Mouse (Mus musculus): ENCODE measurements around the gene Acan.

GRCm38 (mm10) chr7:79033745-79034144 lies 19.5 kb upstream of the Acan start:
- TF ChIP-seq POLR2A (IDR thresholded peaks at IDR 0.05; ENCODE audit: borderline replicate concordance, control insufficient read depth, low read depth, low read length) (no peak), CTCF (IDR thresholded peaks at IDR 0.05; ENCODE audit: control insufficient read depth, insufficient read depth, low read length) (no peak)

All from bone marrow, adult 2 months (tissue).